Mouse (Mus musculus) intestine, embryonic 14.5 days (tissue): ENCODE measurements at regions not wholly inside any gene's neighbourhood (a gene's known extent, or its start where the extent isn't known, plus 50 kb on each side); places are given as distances from the start of the nearest gene placed in this dataset.

Experiments
- ATAC-seq: fragments of 200-750 bp; cut with Nextera tagmentation; replicated peaks from 2 replicates; pipeline ENCODE4 v1.8.0; 2017; ENCODE audit warnings: low read depth, moderate number of reproducible peaks, moderate TSS enrichment, moderate library complexity; ENCODE audit not compliant: low FRiP score, low TSS enrichment
- DNase-seq: peaks from one replicate; pipeline ENCODE4 v3.0.0-alpha.2; 2018; ENCODE audit warnings: low spot score
- H3K27ac ChIP-seq: fragments of 300-500 bp; sonication (generic); 2 replicates; pipeline ENCODE4 v1.5.1; 2014; ENCODE audit warnings: low read depth, mild to moderate bottlenecking, control low read depth
- H3K27me3 ChIP-seq: fragments of 300-500 bp; sonication (generic); replicated peaks from 2 replicates; pipeline ENCODE4 v1.6.1; 2014; ENCODE audit warnings: low read length, control low read depth; ENCODE audit not compliant: control insufficient read depth, insufficient read depth
- H3K36me3 ChIP-seq: fragments of 300-500 bp; sonication (generic); 2 replicates; pipeline ENCODE4 v1.6.1; 2014; ENCODE audit warnings: low read length, control low read depth; ENCODE audit not compliant: control insufficient read depth, insufficient read depth
- H3K4me1 ChIP-seq: fragments of 300-500 bp; sonication (generic); replicated peaks from 2 replicates; pipeline ENCODE4 v1.6.1; 2014; ENCODE audit warnings: low read length, control low read depth, mixed read lengths; ENCODE audit not compliant: control insufficient read depth, insufficient read depth
- H3K4me2 ChIP-seq: fragments of 300-500 bp; sonication (generic); 2 replicates; pipeline ENCODE4 v1.6.1; 2014; ENCODE audit warnings: low read length
- H3K4me3 ChIP-seq: fragments of 300-500 bp; sonication (generic); 2 replicates; pipeline ENCODE4 v1.5.1; 2014; ENCODE audit warnings: low read depth, low read length, control low read depth, mixed read lengths
- H3K9ac ChIP-seq: fragments of 300-500 bp; sonication (generic); 2 replicates; pipeline ENCODE4 v1.6.1; 2014; ENCODE audit warnings: mild to moderate bottlenecking, low read length
- H3K9me3 ChIP-seq: fragments of 300-500 bp; sonication (generic); 2 replicates; pipeline ENCODE4 v1.6.1; 2016; ENCODE audit warnings: low read length, control low read depth; ENCODE audit not compliant: control insufficient read depth
- WGBS: fragments of 180-500 bp; shearing (Covaris S2); extraction: QIAGEN DNeasy Blood & Tissue Kit; methylation state at CpG from one replicate; pipeline ENCODE4 v1.1.7; 2014; 5-methylcytosine and 5-hydroxymethylcytosine counted together

- H3K4me1 ChIP-seq: no peaks in the 10 kb centered on the region
- H3K9ac ChIP-seq: no peak overlapping the region
- ATAC-seq: no peak
- H3K4me2 ChIP-seq: no peak overlapping the region
- no peak overlapping the region for H3K4me3 ChIP-seq
- WGBS: 80% methylated on average over 4 of the region's 4 CpGs
- H3K9me3 ChIP-seq: no peaks in the 10 kb centered on the region
- no peaks in the 10 kb centered on the region for H3K36me3 ChIP-seq
- H3K27me3 ChIP-seq: no peaks in the 10 kb centered on the region
- DNase-seq: no peak
- H3K27ac ChIP-seq: no peak overlapping the region
These were observed 54.3 kb upstream of the Nek7 start for GRCm38 (mm10) chr1:138674199-138674598.
